Mouse (Mus musculus) thymus, adult 2 months (tissue): ENCODE results near the gene Mtif3. TPM values are rescaled to one million over a fixed set of nuclear protein-coding genes. Genes with fewer than 3 reads are reported as not detected.

ENCODE experiments used
- DNase-seq: peaks from one replicate; pipeline ENCODE4 v3.0.0; 2021
- H3K27ac ChIP-seq: fragments of 200-500 bp; 2 replicates; pipeline ENCODE4 v1.5.1; 2012; ENCODE audit warnings: low read length, control low read depth; ENCODE audit not compliant: control insufficient read depth, insufficient read depth
- H3K27me3 ChIP-seq: fragments of 200-500 bp; 2 replicates; pipeline ENCODE4 v1.6.1; 2012; ENCODE audit warnings: mild to moderate bottlenecking, low read length, moderate library complexity, mixed read lengths; ENCODE audit not compliant: control insufficient read depth, insufficient read depth
- H3K36me3 ChIP-seq: fragments of 200-500 bp; 2 replicates; pipeline ENCODE4 v1.6.1; 2012; ENCODE audit warnings: mild to moderate bottlenecking, low read length, moderate library complexity; ENCODE audit not compliant: control insufficient read depth, insufficient read depth
- H3K4me1 ChIP-seq: fragments of 200-500 bp; replicated peaks from 2 replicates; pipeline ENCODE4 v1.6.1; 2012; ENCODE audit warnings: low read length; ENCODE audit not compliant: control insufficient read depth, insufficient read depth
- H3K4me3 ChIP-seq: fragments of 200-500 bp; 2 replicates; pipeline ENCODE4 v1.5.1; 2012; ENCODE audit warnings: mild to moderate bottlenecking, low read length, control low read depth, moderate library complexity; ENCODE audit not compliant: control insufficient read depth, insufficient read depth
- CTCF ChIP-seq: fragments of 200-500 bp; IDR thresholded peaks from 2 replicates; pipeline ENCODE4 v1.5.1; 2012; ENCODE audit warnings: mild to moderate bottlenecking, control low read depth, low read length, moderate library complexity, borderline replicate concordance; ENCODE audit not compliant: control insufficient read depth, poor library complexity, insufficient read depth; ENCODE audit errors: extremely low read depth
- POLR2A ChIP-seq: fragments of 200-500 bp; IDR thresholded peaks from 2 replicates; pipeline ENCODE4 v1.6.1; 2012; ENCODE audit warnings: mild to moderate bottlenecking, low read length, control low read depth, moderate library complexity; ENCODE audit not compliant: control insufficient read depth, poor library complexity, insufficient read depth; ENCODE audit errors: extremely low read depth
- WGBS: fragments of 180-500 bp; shearing (Covaris S2); methylation state at CpG from one replicate; pipeline ENCODE4 v1.1.7; 2018; 5-methylcytosine and 5-hydroxymethylcytosine counted together
- polyA plus RNA-seq: library from polyadenylated mRNA; depleted of rRNA; stranded (reverse); fragments of >200 nt; gene quantifications from 2 replicates; pipeline ENCODE4 v1.2.3, GENCODE M21; 2012

Mtif3 gene
- polyA plus RNA-seq, 1 experiment = 13.0 TPM

GRCm38 (mm10) chr5:146974781-146975123, 11.2 kb upstream of the Mtif3 start:
- Histone ChIP-seq H3K4me3 (no peak overlapping the region), H3K27ac (no peak overlapping the region), H3K36me3 (no peaks in the 10 kb centered on the region), H3K4me1 (peaks cover 17% of the 10 kb centered on the region), H3K27me3 (no peaks in the 10 kb centered on the region)
- DNase-seq = no peak
- TF ChIP-seq POLR2A = no peak
- no peak for TF ChIP-seq CTCF
- 54% methylated on average over 13 of the region's 13 CpGs for WGBS

GRCm38 (mm10) chr5:146973858-146974780, 10.5 kb upstream of the Mtif3 start:
- Histone ChIP-seq H3K27ac (no peak overlapping the region), H3K4me1 (peaks cover 17% of the 10 kb centered on the region), H3K36me3 (no peaks in the 10 kb centered on the region), H3K4me3 (no peak overlapping the region), H3K27me3 (no peaks in the 10 kb centered on the region)
- 58% methylated on average over 25 of the region's 25 CpGs for WGBS
- DNase-seq = peak; percentile 10
- no peak for TF ChIP-seq CTCF
- TF ChIP-seq POLR2A = no peak

- H3K27me3 ChIP-seq = no peaks in the 10 kb centered on the region
- peaks cover 17% of the 10 kb centered on the region for H3K4me1 ChIP-seq
- H3K36me3 ChIP-seq = no peaks in the 10 kb centered on the region
- DNase-seq = no peak
- WGBS = 93% methylated on average over 9 of the region's 9 CpGs
- H3K27ac ChIP-seq = no peak overlapping the region
- no peak overlapping the region for H3K4me3 ChIP-seq
- TF ChIP-seq CTCF (no peak), POLR2A (no peak)
These were observed 9.8 kb upstream of the Mtif3 start for GRCm38 (mm10) chr5:146973353-146973752.

- Histone ChIP-seq H3K4me1 (peaks cover 17% of the 10 kb centered on the region), H3K27me3 (no peaks in the 10 kb centered on the region), H3K4me3 (no peak overlapping the region), H3K36me3 (no peaks in the 10 kb centered on the region), H3K27ac (no peak overlapping the region)
- TF ChIP-seq CTCF = no peak
- TF ChIP-seq POLR2A = no peak
- 83% methylated on average over 10 of the region's 10 CpGs for WGBS
- DNase-seq = no peak
These were observed 8.4 kb upstream of the Mtif3 start for GRCm38 (mm10) chr5:146971776-146972561.

GRCm38 (mm10) chr5:146968695-146969393, 5.2 kb upstream of the Mtif3 start:
- no peak for DNase-seq
- Histone ChIP-seq H3K4me1 (peaks cover 5% of the 10 kb centered on the region), H3K27ac (no peak overlapping the region), H3K36me3 (no peaks in the 10 kb centered on the region), H3K4me3 (no peak overlapping the region), H3K27me3 (no peaks in the 10 kb centered on the region)
- 82% methylated on average over 13 of the region's 13 CpGs for WGBS
- TF ChIP-seq POLR2A (no peak), CTCF (no peak)

GRCm38 (mm10) chr5:146963937-146964278, 308 bp upstream of the Mtif3 start:
- TF ChIP-seq CTCF (no peak), POLR2A (no peak)
- Histone ChIP-seq H3K36me3 (0 out of 2 replicates have a peak, but pooled peaks cover 7% of the 10 kb centered on the region), H3K4me1 (peaks cover 4% of the 10 kb centered on the region), H3K4me3 (no peak overlapping the region), H3K27me3 (no peaks in the 10 kb centered on the region), H3K27ac (no peak overlapping the region)
- no peak for DNase-seq
- 69% methylated on average over 8 of the region's 8 CpGs for WGBS
